Mouse (Mus musculus) adrenal gland, postnatal 10 days (tissue): Measurements from ENCODE around the gene Kcnab3. TPM values are rescaled to one million over a fixed set of nuclear protein-coding genes. Genes with fewer than 3 reads are reported as not detected.
"Not testable (repeated sequence)": the region's sequence is repeated elsewhere in the genome, so short reads cannot be mapped to it uniquely, and the experiment has no call there.

Experiments used
- DNase-seq: peaks from one replicate; pipeline ENCODE4 v3.0.0; 2021; ENCODE audit warnings: mixed read lengths
- long read RNA-seq, 2 experiments: library from polyadenylated mRNA; stranded (forward); transcript quantifications; one replicate each; pipeline ENCODE4 v2.0.0; 2021
- total RNA-seq, 2 experiments: library from RNA; stranded (reverse); gene quantifications; 2 replicates each; pipeline ENCODE4 v1.2.3; 2021

The Kcnab3 gene
- total RNA-seq, result 1 to 10 TPM; 5.1 to 7.9 TPM
- long read RNA-seq, experiment 1, partial matches to known transcripts, result 2 of 3 reads
- long read RNA-seq, experiment 1, other reads (novel, unspliced or antisense), result 0 of 3 reads
- long read RNA-seq, experiment 2, partial matches to known transcripts, result 2 of 6 reads
- long read RNA-seq, experiment 2, other reads (novel, unspliced or antisense), result 0 of 6 reads

DNA sequence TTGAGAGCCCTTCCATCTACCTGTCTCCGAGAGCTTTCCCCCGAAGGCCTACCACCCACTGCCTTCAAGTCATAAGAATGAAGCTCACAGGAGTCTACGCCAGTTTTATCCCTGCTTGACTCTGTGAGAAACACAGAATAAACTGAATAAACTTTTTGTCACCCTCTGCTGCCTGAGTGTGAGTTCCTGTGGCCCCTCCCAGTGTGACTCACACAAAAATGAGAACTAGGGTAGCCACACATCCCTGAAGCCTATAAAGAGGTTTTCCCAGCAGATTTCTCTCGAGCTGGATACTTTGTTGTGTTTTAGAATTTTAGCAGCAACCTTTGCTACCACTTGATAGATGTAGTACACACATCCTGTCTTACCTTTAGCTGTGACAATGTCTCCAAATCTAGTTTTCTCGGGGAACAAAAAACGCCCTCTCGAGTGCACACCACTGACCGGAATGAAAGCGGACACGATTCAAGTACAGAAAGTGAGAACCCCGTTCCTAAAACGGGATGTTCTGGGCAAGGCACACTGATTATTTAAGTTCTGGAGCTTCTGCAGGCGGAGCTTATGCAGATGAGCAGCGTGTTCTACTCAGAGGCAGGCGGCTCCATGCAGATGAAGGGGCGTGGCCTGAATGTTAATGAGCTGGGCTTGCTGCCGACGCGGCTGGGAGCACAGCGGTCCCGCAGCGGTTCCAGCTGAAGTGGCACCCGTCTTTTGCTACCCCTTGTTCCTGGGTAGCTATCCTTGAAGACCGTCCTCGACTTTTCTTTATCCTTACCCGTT, at the start of gene Kcnab3:
Gene Kcnab3 (plus strand): TSS at position 631 of the 780 bp plus-strand sequence.
- peak; percentile 91 for DNase-seq

DNA sequence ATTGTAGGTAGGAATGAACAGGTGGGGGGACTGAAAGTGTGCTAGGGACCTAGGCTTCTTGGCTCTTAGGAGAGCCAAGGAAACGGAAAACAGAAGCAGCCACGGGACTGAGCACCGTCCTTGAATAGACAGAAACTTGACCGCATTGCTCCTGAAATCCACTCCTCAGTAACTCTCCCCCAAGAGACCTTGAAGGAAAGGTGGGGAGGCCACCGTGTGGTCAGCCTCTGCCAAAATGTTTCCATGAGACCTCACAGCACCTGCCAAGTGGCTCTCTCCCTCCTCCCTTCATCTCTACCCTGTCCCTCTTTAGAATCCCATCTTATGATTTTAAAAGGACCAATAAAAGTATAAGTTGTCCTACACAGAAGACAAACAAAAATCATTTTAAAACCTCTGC, 48.8 kb upstream of the Kcnab3 start:
- no peak for DNase-seq

DNA sequence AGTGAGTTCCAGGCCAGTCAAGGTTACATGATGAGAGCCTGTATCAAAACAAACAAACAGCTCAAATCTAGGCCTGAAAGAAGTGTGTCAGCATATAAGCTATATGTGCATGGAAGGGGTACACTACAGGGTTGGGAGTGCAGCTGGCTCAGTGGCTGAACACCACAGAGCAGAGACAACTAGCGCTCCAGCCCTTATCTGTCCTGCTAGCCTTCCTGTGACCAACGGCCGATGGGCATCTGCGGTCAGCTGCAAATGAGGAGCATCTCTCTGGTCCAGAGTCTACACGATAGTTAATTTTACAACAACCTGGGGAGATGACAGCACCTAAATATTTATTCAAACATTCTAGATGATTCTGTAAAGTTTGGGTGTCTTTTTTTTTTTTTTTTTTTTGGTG, 34.9 kb upstream of the Kcnab3 start:
- no peak for DNase-seq

DNA sequence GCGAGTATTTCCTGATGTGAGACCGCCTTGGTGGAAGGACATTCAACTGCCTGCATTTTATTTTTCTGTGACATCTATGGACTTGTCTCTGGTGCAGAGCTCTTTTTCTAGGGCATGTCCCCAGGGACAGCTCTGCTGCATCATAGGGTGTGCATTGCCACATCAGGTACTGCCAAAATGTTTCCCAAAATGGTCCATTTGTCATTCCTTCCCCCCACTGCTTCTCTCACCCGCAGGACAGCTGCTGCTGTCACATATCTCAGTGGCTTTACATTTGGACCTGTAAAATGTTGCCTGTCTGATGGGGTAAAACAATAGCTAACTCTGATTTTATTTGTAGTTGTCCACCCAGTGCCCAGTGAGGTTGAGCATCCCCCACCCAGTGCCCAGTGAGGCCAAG, 30.8 kb upstream of the Kcnab3 start:
- DNase-seq, result no peak

DNA sequence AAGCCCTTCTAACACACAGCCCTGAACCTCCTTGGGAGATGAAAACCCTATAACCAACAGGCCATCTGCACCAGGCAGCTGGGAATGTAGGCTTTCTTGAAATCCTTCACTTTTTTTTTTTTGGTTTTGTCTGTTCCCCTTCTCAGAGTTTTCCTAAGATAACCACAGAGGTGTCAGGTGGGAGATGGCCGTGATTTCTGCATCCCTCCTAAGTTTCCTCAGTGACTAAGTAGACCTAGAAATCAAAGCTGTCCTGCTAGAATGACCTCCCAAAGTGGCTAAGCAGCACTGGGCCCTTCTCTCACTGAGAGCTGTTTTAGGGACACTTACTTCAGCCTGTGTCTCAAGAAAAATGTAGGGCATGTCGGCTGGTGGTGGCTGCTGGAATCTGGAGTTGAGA, 28.3 kb upstream of the Kcnab3 start:
- DNase-seq, result no peak

DNA sequence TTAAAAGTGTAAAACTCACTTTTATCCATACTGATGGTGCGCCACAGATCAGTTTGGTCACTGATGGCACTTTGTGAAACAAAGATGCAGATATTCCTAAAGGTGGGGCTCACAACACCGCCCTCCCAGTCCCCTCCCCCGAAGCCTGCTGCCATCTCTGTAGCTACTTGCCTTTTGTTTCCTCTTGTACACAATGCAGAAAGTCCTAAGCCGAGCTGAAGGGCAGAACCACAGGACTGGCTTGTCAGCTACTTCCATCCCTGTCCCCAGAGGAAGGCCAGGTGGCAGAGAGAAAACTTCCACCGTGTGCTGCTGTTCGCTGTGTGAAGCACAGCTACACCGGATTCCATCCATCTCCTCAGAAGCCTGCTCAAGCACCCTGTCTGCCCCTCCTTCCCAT, 27.8 kb upstream of the Kcnab3 start:
- DNase-seq, result no peak

DNA sequence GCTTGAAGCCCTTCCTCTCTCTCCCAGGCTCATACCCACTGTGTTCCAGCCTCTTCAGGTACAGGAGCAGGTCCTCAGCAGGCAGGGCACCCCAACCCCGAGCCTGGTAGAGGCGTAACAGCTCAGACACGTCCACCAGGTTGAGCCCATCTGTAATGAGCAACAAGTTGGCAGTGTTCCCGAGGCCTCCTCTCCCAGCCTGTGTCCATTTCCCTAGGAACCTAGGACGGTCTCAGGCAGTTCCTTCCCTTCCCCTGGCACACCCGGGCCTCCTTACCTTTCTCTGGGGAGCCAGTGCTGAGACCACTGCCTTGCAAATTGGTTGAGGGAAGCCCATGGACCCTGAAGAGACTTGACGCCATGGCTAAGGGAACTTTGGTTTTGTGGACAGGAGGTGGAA, 23.2 kb upstream of the Kcnab3 start:
- no peak for DNase-seq

DNA sequence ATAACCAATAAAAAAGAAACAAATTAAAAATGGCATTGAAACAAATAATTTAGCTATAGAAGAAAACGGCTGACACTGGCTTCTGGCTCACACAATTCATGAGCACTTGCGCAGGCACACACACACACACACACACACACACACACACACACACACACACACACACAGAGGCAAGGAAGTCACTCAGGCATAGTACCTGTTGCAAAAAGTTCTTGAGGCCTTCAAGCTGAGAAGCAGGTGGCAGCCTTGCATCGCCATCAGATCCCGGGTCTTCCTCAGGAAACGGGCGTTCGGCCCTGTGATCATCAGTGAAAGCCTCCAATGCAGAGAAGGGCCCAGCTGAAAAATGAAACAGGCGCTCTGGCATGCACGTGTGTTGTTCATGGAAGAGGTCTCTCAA, 20.8 kb upstream of the Kcnab3 start:
- DNase-seq, result no peak

DNA sequence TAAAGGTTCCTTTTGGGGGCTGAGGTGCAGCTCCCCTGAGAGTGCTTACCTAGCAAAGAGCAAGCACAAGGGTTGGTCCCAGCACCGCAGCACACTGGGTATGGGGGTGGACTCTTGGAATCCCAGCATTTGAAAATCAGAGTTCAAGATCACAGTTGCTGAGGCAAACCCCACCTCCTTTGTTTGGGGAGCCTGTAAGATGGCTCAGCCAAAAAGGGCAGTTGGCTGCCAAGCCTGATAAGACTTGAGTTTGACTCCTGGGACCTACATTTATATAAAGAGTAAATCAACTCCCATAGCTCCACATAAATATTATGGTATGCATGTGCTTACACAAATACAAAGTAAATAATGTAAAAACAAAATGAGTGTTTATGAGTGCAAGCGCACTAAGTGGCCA, 20.0 kb upstream of the Kcnab3 start:
- no peak for DNase-seq

DNA sequence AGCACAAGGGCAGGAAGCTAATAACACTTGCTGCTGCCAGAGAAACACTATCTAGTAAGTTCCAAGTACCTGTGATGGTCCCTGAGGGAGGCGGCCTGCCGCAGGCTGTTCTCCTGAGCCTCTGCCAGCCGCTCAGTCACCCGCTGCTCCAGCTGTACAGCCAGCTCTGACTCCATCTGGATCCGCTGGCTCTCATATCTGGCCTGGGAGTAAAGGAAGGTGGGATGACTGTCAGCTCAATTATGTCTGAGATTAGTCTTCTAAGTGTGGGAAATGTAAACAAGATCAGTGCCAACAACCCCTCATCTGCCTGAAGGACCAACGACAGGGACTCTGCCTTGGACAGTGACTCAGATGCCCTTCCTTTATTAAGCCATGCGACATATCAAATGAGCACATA, 14.8 kb upstream of the Kcnab3 start:
- peak; percentile 58 for DNase-seq

DNA sequence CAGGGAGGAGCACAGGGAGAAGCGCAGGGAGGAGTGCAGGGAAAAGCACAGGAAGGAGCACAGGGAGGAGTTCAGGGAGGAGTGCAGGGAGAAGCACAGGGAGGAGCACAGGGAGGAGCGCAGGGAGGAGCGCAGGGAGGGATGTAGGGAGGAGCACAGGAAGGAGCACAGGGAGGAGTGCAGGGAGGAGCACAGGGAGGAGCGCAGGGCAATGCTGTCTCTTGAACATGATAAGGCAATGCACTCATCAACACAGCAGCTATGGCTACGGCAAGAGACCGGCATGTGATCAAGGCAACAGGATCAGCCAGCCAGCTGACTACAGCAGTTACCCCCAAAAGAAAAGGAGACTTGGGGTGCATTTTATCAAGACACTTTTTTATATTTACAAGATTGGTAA, 9.7 kb upstream of the Kcnab3 start:
- no peak for DNase-seq

DNA sequence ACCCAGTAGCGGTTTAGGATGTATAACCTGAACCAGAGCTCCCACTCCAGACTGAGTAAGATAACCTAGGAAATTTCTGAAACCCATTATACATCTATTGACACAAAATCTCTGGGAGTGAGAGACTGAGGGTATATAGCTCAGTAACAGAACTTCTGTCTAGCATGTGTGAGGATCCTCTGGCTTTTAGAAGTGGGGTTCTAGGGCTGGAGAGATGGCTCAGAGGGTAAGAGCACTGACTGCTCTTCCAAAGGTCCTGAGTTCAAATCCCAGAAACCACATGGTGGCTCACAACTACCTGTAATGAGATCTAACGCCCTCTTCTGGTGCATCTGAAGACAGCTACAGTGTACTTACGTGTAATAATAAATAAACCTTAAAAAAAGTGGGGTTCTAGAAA, 8.1 kb upstream of the Kcnab3 start:
- not testable (repeated sequence) for DNase-seq

DNA sequence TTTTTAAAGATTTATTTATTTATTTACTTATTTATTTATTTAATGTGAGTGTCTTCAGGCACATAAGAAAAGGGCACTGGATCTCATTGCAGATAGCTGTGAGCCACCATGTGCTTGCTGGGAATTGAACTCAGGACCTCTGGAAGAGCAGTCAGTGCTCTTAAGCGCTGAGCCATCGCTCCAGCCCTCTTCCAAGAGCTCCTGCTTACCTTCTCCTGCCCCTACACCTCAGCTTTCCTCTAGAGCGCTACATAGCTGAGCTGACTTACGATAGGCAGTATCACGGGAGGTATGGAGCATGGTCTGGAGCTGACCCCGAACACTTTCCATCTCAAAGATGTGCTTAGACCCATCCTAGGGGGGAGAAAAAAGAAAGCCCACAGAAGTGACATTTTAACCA, 4.5 kb upstream of the Kcnab3 start:
- no peak for DNase-seq

DNA sequence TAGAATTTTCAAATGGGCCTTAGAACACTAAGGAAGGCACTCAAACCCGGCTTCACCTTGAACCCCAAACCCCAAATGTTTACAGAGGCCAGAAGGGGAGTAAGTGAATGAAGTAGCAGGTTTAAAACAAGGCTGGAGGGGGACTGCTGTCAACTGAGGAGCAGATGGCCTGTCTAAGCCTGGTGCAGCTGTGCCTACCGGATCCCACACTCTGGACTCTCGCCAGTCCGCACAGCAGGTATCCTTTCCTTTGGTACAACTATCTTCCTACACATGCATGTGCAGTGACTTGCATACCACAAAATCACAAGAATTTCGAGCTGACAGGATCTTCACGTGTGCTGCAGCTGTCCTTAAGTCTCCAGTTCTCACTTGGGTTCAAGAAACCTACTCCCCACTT, 4.0 kb upstream of the Kcnab3 start:
- DNase-seq, result no peak

DNA sequence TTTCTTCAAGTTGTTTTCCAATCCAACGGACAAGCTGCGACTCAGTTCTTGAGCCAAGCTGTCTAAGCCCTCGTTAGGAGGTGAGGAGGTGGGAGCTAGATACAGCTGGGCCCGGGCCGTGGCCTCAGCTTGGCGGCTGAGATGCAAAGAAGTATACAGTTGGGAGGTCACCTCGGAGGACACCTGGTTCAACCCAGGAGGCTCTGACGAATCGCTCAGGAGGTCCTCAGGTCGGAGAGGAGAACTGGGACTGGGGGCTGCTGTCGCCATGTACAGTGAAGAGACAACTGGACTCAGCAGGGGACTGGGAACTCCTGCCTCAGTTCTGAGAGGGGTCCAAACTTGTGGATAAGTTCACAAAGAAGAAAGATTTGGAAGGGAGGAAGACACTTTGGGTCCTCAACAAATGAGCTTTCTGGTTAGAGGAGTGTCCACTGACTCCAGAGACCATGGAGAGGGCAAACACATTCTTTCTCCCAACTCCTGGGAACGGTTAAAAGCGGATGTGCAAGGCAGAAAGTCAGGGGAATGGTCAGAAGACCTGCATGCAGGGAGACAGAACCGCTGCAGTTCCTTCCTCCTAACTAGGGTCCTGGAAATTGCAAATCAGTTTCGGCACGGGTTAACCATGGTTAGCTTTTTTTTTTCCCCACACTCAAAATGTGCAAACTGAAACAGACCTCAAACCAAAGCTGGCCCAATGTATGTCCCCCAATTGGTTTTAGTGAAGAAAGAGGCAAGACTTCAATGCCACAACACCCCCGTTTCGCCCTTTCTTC, 3.2 kb upstream of the Kcnab3 start:
- DNase-seq, result no peak

DNA sequence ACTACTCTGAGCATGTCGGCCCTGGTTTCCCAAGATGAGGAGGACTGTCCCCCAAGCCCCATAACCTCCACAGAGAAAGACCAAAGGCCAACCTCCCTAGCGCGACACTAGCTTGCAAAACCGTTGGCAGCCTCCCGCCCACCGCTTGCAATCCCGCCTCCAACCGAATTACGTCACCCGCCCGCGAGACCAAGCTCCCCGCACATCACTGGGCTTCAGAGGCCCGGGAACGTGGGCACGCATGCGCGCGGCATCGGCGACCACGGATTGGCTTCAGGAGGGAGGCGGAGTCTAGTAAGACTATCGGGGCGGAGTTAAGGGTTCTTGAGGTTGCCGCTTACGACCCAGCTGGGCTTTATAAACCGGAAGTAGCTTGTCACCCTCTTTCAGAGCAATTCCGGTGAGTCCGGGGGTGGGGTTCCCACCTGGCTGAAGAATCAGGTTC, 2.4 kb upstream of the Kcnab3 start, which contains the start of the genes Cntrob and Trappc1:
Gene Cntrob (minus strand): TSS at position 109 of the 445 bp plus-strand sequence.
Gene Trappc1 (plus strand): TSS at position 314 of the 445 bp plus-strand sequence.
- DNase-seq, result peak; percentile 99

DNA sequence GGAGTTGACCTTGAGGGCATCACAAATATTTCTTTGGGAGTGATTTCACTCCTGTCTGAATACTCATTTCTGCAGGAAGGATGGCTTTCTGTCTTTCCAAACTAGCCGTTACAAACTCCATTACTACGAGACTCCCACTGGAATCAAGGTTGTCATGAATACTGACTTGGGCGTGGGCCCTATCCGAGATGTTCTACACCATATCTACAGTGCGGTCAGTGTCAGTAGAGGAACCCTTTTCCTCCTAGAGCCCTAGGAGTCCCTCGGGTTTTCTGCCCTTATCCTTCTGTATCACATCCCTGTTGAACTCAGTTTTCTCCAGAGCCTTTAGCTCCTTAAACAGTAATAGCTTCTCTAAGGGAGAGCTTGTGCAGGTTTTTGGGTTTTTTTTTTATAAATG, 1.3 kb upstream of the Kcnab3 start:
- no peak for DNase-seq

DNA sequence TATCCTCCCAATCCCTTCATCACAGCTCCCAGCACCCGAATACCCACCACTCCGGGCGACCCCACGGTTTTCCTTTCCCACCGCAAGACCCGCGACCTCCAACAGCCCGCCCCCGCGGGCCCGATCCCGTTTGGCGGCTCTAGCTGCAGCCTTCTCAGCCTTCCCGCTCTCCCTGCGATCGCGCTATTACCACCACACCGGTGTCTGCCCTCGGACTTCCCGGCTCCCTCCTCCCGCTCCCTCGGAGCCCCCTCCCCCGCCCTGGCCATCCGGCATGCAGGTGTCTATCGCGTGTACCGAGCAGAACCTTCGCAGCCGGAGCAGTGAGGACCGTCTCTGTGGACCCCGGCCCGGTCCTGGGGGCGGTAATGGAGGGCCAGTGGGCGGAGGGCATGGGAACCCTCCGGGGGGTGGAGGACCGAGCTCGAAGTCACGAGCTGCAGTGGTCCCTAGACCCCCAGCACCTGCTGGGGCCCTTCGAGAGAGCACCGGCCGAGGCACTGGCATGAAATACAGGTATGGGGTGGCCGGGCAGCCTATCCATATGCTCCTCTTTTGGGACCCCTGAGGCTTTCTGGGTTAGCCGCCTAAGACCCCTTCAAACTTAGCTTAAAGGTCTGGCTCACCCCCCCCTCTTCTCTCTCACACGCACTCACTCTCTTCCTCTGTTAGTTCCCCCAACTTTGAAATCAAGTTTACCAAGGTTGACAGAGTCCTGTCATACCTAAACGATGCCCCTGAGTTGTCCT, 524 bp downstream of the Kcnab3 start:
- DNase-seq, result peak; percentile 48

DNA sequence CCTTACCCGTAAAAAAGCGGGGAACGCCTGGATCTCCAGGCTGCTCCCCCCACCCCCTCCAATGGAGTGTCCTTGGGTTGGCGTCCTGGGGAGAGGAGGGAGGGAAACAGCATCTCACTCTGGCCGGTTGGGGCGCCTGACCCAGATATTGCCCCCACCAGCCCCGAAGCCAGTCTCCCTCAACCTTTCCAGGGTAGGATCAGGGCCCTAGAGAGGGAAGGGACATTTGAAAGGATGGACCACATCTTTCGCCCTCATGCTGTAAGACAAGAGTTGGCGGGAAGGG, 1.0 kb downstream of the Kcnab3 start:
- peak; percentile 47 for DNase-seq

DNA sequence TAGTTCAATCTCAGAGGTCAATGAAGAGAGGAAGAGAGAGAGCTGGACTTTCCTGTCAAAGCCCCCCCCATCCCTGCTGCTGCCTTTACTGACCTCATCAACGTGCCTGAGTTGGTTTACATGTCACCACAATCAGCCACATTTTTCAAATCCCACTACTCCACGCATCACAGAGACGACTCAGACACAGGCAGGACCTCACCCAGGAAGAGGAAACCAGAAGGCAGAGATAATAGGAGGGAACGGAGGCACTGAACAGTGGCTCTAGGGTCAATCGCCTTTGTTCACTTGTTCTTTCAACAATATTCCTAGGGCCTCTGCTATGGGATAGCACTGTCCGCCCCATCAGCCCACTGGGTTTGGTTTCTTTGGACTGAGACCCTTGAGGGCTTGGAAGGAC, 1.6 kb downstream of the Kcnab3 start:
- no peak for DNase-seq

DNA sequence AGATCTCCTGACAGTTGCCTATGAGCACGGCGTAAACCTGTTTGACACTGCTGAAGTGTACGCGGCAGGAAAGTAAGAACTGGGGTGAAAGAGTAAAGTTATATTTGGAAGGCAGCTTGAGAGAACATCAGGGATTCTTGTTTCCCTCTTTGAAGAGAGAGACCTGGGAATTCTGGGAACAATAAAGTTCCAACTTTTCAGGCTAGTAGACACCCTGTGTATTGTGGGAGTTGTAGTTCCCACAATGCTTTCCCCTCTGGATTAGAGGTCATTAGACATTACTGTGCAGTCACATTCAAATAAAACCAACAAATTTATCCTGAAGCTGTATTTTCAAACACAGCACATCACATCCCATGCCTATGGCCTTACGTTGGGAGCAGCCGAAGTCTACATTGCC, 2.5 kb downstream of the Kcnab3 start:
- DNase-seq, result no peak

DNA sequence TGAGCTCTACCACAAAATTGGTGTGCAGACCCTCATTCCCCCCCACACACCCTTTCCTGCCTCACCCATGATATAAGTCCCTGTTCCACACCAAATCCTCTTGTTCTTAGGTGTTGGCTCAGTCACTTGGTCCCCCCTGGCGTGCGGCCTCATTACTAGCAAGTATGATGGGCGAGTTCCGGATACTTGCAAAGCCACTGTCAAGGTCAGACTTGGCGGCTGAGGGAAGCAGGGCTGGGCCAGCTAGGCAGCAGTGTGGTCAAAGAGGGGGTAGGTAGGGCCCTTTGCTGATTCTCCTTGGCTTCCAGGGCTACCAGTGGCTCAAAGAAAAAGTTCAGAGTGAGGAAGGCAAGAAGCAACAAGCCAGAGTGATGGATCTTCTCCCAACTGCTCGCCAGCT, 5.1 kb downstream of the Kcnab3 start:
- peak; percentile 41 for DNase-seq

DNA sequence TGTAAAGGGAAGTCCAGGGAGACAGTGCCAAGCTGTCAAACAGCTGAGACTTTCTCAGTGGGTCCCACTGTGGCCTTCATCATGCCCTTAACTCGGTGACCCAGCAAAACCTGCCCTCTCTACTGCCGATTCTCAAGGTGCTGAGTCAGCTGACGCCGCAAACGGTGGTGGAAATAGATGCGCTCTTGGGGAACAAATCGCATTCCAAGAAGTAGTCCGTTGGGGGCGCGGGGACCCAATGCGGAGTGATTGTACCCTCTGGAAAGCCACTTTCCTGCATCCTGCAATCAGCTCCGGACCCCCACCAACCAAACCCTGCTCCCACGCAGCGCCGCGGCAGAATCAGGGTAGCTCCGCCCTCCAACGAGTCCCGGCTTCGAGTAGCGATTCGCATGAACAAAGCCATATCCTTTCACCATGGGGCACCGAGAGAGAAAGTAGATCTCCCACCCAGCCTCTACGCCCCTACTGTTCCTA, 5.9 kb downstream of the Kcnab3 start:
- DNase-seq, result peak; percentile 85
